Mouse (Mus musculus) kidney, embryonic 14.5 days (tissue): ENCODE measurements around the gene Tceal8. TPM values are rescaled to one million over a fixed set of nuclear protein-coding genes. Genes with fewer than 3 reads are reported as not detected.
"Not testable (repeated sequence)": the region's sequence is repeated elsewhere in the genome, so short reads cannot be mapped to it uniquely, and the experiment has no call there.

Experiments
- ATAC-seq: fragments of 200-750 bp; cut with Nextera tagmentation; 2 replicates; pipeline ENCODE4 v1.8.0; 2017; ENCODE audit warnings: moderate number of reproducible peaks, mild to moderate bottlenecking, moderate TSS enrichment, moderate library complexity; ENCODE audit not compliant: low FRiP score, low TSS enrichment
- H3K27ac ChIP-seq: fragments of 300-500 bp; sonication (generic); 2 replicates; pipeline ENCODE4 v1.5.1; 2014; ENCODE audit warnings: low read depth, mild to moderate bottlenecking, low read length, moderate library complexity, mixed read lengths
- H3K27me3 ChIP-seq: fragments of 300-500 bp; sonication (generic); 2 replicates; pipeline ENCODE4 v1.6.1; 2014; ENCODE audit warnings: mild to moderate bottlenecking, low read length; ENCODE audit not compliant: control insufficient read depth, insufficient read depth
- H3K36me3 ChIP-seq: fragments of 300-500 bp; sonication (generic); 2 replicates; pipeline ENCODE4 v1.6.1; 2014; ENCODE audit warnings: low read length, mixed read lengths; ENCODE audit not compliant: control insufficient read depth, insufficient read depth
- H3K4me1 ChIP-seq: fragments of 300-500 bp; sonication (generic); 2 replicates; pipeline ENCODE4 v1.6.1; 2014; ENCODE audit warnings: low read length, mixed read lengths; ENCODE audit not compliant: control insufficient read depth, insufficient read depth
- H3K4me2 ChIP-seq: fragments of 300-500 bp; sonication (generic); replicated peaks from 2 replicates; pipeline ENCODE4 v1.6.1; 2014; ENCODE audit warnings: low read depth, mild to moderate bottlenecking, low read length
- H3K4me3 ChIP-seq: fragments of 300-500 bp; sonication (generic); 2 replicates; pipeline ENCODE4 v1.5.1; 2014; ENCODE audit warnings: mild to moderate bottlenecking, low read length
- H3K9ac ChIP-seq: fragments of 300-500 bp; sonication (generic); 2 replicates; pipeline ENCODE4 v1.6.1; 2014; ENCODE audit warnings: low read depth, mild to moderate bottlenecking, low read length, moderate library complexity
- H3K9me3 ChIP-seq: fragments of 300-500 bp; sonication (generic); 2 replicates; pipeline ENCODE4 v1.6.1; 2016; ENCODE audit warnings: low read length; ENCODE audit not compliant: control insufficient read depth
- WGBS: fragments of 180-500 bp; shearing (Covaris S2); extraction: QIAGEN DNeasy Blood & Tissue Kit; methylation state at CpG from one replicate; pipeline ENCODE4 v1.1.7; 2014; 5-methylcytosine and 5-hydroxymethylcytosine counted together
- microRNA-seq: library from miRNA; unstranded; fragments of <30 nt; microRNA quantifications from one replicate; pipeline ENCODE4, GENCODE M21; 2016
- polyA plus RNA-seq: library from polyadenylated mRNA; unstranded; fragments of >200 nt; fragmentation: Nextera tagmentation; extraction: Ambion mirVana; gene quantifications from 2 replicates; pipeline ENCODE4 v1.2.1, GENCODE M21; 2014

The Tceal8 gene
- polyA plus RNA-seq, 1 experiment from 2014 or later = 170 TPM

DNA sequence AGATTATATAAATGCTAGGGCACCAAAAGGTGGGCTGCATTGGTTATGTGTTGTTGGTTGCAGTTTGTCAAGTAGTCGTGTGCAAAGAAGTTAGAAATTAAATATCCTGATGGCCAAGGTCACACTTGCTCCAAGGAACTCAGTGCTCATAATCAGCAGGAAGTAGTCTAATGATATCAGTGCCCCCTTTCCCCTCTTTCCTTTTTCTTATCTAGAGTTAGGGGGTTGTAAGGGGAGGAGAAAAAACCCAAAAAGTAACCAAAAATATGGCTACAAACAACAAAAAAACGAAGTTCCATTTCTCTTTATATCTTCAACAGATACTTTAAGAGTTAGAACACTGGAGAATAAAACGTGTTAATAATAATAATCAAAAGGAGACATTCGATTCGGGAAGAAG is 30.8 kb downstream of the Tceal8 start:
- Histone ChIP-seq H3K9ac (no peak overlapping the region), H3K4me1 (no peaks in the 10 kb centered on the region), H3K9me3 (no peaks in the 10 kb centered on the region), H3K36me3 (no peaks in the 10 kb centered on the region), H3K4me3 (no peak overlapping the region), H3K27ac (no peak overlapping the region), H3K27me3 (no peaks in the 10 kb centered on the region), H3K4me2 (no peak overlapping the region)
- 82% methylated on average over 5 of the region's 5 CpGs for WGBS
- ATAC-seq = no peak

DNA sequence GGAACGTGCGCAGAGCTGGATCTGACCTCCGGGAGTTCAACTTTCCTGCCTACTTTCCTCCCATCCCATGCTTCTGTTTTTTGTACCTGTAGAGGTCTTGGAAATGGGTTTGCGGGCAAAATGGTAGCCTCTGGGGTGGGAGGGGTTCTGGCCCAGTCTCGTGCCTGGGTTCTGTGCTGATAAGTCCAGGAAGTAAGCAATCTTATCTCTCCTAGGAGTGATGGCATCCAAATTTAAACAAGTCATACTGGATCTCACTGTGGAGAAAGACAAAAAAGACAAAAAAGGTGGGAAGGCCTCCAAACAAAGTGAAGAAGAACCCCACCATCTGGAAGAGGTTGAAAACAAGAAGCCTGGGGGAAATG is 32.5 kb downstream of the Tceal8 start:
- Histone ChIP-seq H3K9ac (peak overlapping the region; percentile 7; the same call in 1 of the 2 replicates), H3K4me2 (peak overlapping the region; percentile 34), H3K4me3 (peak overlapping the region; percentile 25; the same call in 1 of the 2 replicates)
- not testable (repeated sequence) for H3K36me3 ChIP-seq, H3K27me3 ChIP-seq, H3K4me1 ChIP-seq, ATAC-seq, H3K27ac ChIP-seq, H3K9me3 ChIP-seq
- WGBS = 25% methylated on average over 5 of the region's 5 CpGs

DNA sequence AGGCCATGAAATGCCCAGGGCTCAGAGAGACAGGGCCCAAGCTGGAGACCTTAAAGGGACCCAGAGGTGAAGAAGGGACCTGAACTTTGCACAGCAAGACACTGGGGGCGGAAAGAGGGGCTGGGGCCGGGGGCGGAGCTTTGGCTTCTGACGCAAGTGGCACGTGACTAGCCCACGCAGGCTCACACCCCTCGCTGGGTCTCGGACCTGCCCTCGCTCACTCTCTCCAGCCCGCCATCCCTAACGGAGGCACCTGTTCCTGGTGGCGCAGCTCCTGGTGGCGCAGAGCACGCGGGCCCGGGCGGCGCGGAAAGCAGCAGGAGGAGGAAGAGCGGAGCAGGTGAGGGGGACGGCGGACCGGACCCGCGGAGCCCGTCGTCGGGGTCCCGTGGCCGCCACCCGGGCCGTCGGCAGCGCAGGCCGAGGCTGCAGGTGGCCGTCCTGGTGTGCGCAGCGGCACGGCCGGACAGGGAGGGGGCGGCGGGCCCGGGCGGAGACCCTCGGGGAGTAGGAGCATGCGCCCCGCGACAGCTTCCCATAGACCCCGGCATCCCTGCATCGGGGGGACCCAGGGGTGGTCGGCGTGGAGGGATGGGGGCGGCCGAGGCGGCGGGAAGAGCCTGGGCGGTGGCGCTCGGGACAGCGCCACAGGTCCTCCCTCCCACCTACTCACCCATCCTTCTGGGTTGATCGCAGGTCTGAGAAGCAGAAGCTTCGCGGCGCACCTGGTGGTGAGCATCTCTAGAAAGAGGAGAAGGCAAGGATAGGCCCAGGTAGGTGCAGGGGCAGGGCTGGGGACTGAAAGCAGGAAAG is 33.1 kb downstream of the Tceal8 start, which contains the start of gene Bex4:
Bex4 (plus strand) TSS at position 170 of the 813 bp plus-strand sequence.
- H3K9me3 ChIP-seq = not testable (repeated sequence)
- 41% methylated on average over 16 of the region's 64 CpGs for WGBS

DNA sequence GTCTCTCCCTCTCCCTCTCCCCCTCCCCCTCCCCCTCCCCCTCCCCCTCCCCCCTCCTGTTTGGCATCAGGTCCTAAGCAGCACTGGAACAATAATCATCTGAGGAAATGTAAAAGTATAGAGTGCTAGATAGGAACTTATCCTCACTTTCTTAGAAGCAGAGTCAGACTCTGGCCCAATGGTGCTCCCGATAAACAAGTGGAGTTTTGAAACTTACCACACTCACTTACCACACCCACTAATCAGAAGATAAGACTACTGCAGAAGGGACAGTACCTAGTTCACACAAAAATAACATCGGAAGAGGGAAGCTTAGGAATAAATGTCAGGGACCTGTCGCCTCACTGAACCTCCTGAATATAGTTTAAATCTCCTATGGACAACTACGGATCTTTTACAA is 36.6 kb downstream of the Tceal8 start:
- 88% methylated on average over 4 of the region's 4 CpGs for WGBS
- Histone ChIP-seq H3K36me3 (no peaks in the 10 kb centered on the region), H3K4me1 (no peaks in the 10 kb centered on the region), H3K9me3 (no peaks in the 10 kb centered on the region), H3K4me2 (no peak overlapping the region), H3K9ac (no peak overlapping the region), H3K27me3 (no peaks in the 10 kb centered on the region), H3K27ac (no peak overlapping the region), H3K4me3 (no peak overlapping the region)
- no peak for ATAC-seq

More for the DNA sequence above, 33.1 kb downstream of the Tceal8 start, which contains the start of gene Bex4:
- H3K27me3 ChIP-seq, H3K4me1 ChIP-seq, H3K36me3 ChIP-seq, H3K27ac ChIP-seq: not testable (repeated sequence)
- ATAC-seq = peak; percentile 92
- peak within 1 kb of the TSS; percentile 25; the same call in 1 of the 2 replicates for H3K4me3 ChIP-seq
- peak within 1 kb of the TSS; percentile 34 for H3K4me2 ChIP-seq
- H3K9ac ChIP-seq = peak within 1 kb of the TSS; percentile 7; the same call in 1 of the 2 replicates

DNA sequence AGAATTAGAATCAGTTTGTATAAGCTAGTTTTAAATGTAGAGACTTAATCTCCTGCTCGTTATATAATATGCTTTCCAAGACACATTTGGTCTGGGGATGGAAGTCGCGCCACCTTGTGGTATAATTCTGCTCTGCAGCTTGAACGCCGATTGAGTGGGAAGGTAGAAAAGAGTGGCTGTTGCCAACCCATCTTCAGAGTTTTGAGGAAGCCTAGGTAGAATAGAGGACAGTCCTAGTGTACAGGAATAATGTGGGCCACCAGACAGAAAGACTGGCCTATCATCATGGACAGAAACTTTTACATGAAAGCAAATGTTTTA is 44.4 kb downstream of the Tceal8 start:
- no peaks in the 10 kb centered on the region for H3K36me3 ChIP-seq
- 28% methylated on average over 5 of the region's 5 CpGs for WGBS

DNA sequence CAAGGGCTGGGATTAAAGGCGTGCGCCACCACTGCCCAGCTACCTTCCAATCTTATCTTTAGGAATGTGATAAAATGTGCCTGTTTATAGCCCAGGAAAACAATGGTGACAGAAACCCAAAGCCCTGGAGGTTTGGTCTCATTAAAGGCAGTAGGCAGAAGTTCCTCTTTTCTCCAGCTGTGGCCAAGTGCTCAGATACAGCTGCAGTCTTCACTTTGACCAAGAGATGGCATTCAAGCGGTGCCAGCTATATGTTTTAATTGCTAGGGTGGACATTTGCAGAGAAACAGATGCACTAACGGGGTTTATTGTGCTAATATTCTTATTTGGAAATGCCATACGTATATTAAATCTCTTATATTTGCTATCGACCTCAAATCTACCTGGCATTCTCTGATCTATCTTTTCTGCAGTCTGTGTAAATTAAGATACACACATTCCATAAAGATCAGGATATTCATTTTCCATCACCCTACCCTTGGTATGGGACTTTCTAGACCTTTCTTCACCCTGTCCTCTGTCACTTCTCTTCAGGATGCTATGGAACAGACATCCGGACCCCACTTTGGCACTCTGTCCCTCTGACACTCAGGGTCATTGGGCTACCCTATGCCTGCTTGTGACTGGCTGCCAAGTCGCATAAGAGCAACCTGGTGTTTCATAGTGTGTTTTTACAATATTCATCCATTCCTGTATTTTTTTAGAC is 45.0 kb downstream of the Tceal8 start:
- no peak for ATAC-seq
- Histone ChIP-seq H3K27me3 (no peaks in the 10 kb centered on the region), H3K4me3 (no peak overlapping the region), H3K36me3 (no peaks in the 10 kb centered on the region), H3K9ac (no peak overlapping the region), H3K4me2 (no peak overlapping the region), H3K27ac (no peak overlapping the region), H3K9me3 (no peaks in the 10 kb centered on the region), H3K4me1 (no peaks in the 10 kb centered on the region)
- WGBS = 59% methylated on average over 8 of the region's 8 CpGs

More for the DNA sequence above, 44.4 kb downstream of the Tceal8 start:
- H3K9me3 ChIP-seq = no peaks in the 10 kb centered on the region
- H3K4me3 ChIP-seq = no peak overlapping the region
- H3K9ac ChIP-seq = no peak overlapping the region
- no peaks in the 10 kb centered on the region for H3K4me1 ChIP-seq
- H3K27ac ChIP-seq = no peak overlapping the region
- no peak overlapping the region for H3K4me2 ChIP-seq
- no peaks in the 10 kb centered on the region for H3K27me3 ChIP-seq
- no peak for ATAC-seq

Small RNAs within 50 kb of the gene (microRNA-seq; reads per million reads assigned to microRNA genes)
- gene Mir6383 = not detected

Other genes with a start within 250 kb of the Tceal8 start
- 82.0 and 82.5 TPM in 2 replicates for gene Arxes2, start 178.5 kb downstream of the Tceal8 start, polyA plus RNA-seq
- 41.3 and 44.6 TPM in 2 replicates for gene Arxes1, start 139.0 kb downstream of the Tceal8 start, polyA plus RNA-seq
- gene Bex2, start 104.1 kb downstream of the Tceal8 start, polyA plus RNA-seq = 78.7 and 89.3 TPM in 2 replicates
- gene Nxf3, start 87.1 kb downstream of the Tceal8 start, polyA plus RNA-seq = not detected in 2 replicates
- gene Bex4, start 33.3 kb downstream of the Tceal8 start, polyA plus RNA-seq = 61.5 and 63.7 TPM in 2 replicates
- 0.41 and 1.5 TPM in 2 replicates for gene Tceal5, start 31.5 kb upstream of the Tceal8 start, polyA plus RNA-seq
- 0.23 and 0.34 TPM in 2 replicates for gene Tceal7, start 42.4 kb upstream of the Tceal8 start, polyA plus RNA-seq
- gene Bex1, start 43.2 kb upstream of the Tceal8 start, polyA plus RNA-seq = 70.5 and 71.0 TPM in 2 replicates
- gene Tceal9, start 72.7 kb upstream of the Tceal8 start, polyA plus RNA-seq = 510 and 726 TPM in 2 replicates
- 502 and 608 TPM in 2 replicates for gene Bex3, start 97.9 kb upstream of the Tceal8 start, polyA plus RNA-seq